Mouse (Mus musculus) lung, postnatal 10 days (tissue): ENCODE data around the gene Adam30.
A peak's percentile ranks its signal among the peaks of the same experiment; 100 is the strongest.
"Not testable (repeated sequence)": the region's sequence is repeated elsewhere in the genome, so short reads cannot be mapped to it uniquely, and the experiment has no call there.

Experiments
- DNase-seq: peaks from one replicate; pipeline ENCODE4 v3.0.0; 2021

Adam30 gene

GRCm38 (mm10) chr3:98160330-98160729 is at the start of gene Adam30:
Adam30 (plus strand) TSS chr3:98160630.
- DNase-seq: no peak

DNA sequence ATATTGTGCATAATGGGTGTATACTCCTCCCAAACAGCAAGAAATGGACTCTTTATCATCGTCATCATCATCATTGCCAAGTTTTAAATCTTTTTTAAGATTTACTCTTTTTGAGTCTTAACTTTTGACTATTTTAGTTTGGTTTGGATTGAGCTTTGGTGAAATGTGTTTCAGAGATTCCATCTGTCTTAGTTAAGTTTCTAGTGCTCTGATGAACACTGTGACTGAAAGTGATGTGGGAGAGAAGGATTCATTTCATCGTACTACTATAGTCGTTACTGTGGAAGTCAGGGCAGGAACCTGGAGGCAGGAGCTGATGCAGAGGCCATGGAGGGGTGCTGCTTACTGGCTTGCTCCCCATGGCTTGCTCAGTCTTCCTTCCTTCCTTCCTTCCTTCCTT is 42.2 kb upstream of the Adam30 start:
- no peak for DNase-seq

DNA sequence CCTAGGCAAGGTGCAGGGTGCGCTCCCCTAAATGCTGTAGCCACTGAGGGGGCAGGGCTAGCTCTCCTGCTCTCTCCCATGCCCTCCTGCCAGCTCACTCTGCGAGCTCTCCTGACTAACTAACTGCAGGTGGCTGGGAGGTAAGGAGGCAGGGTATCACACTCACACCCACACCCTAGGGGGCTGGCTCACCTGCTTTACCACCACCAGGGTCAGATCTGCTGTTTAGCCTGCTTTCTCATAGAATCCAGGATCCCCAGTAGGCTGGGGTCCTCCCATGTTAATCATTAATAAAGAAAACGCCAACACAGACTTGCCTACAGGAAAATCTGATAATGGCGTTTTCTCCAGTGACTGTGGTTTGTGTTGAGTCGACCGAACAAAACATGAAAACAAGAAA is 41.1 kb upstream of the Adam30 start:
- DNase-seq: no peak

- no peak for DNase-seq
Observed at GRCm38 (mm10) chr3:98120884-98121283, 39.5 kb upstream of the Adam30 start.

DNA sequence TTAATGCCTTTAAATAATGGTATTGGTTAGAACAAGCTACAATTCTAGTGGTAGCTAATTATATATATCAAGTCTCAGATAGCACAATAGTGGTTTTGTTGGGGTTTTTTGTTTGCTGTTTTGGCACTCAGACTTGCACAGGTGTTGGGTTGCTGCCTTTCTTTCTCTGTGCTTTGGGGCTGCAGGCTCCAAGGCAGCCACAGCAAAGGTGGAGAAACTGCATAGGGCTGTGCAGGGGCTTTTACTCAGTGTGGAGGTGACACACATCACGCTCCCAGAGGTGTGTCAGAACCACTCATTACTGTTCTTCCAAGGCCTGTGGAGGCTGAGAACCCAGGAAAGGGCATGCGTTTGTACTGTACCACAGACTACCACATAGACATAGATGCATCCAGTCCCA is 32.7 kb upstream of the Adam30 start:
- DNase-seq: no peak

DNA sequence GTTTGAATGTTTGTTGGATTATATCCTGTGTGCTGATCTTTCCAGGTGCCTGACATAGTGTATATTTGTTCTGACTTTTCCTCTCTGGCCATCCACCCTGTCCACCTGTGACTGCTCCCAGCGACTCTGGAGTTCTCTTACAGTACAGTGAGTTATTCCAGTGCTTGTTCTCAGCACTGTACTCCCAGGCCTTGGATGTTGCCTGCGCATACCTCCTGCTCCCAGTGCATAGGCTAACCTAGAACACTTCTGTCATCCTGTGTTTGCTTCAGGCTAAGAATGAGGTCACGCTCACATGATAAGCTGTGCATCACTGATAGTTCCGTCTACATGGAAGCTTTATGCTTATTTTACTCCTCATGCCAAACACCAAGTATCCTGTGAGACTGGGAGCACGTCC is 31.7 kb upstream of the Adam30 start:
- DNase-seq: no peak

DNA sequence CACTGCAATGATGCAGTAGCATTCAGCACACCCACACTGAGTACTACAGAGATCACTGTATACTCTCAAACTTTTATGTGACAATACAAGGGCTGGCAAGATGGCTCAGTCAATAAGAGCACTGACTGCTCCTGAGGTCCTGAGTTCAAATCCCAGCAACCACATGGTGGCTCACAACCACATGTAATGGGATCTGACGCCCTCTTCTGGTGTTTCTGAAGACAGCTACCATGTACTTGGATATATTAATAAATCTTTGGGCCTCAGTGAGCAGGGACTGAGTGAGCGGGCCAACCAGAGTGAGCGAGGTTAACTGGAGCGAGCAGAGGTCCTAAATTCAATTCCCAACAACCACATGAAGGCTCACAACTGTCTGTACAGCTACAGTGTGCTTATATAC is 28.3 kb upstream of the Adam30 start:
- not testable (repeated sequence) for DNase-seq

GRCm38 (mm10) chr3:98132636-98133035 is 27.8 kb upstream of the Adam30 start:
- DNase-seq: no peak

DNA sequence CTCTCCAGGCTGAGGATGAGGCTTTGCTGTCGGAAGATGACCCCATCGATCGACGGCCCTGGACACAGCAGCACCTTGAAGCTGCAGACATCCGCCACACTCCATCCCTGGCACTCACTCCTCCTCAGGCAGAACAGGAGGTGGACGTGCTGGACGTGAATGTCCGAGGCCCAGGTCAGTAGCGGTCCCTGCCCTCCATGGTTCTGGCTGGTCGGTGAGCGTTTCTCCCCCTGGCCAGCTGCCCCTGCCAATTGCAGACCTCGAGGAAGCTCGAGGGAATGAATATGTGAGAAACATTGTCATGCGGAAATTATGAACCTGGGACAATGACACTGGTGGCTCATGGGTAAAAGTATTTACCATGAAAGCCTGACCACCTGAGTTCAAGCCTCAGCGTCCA is 19.0 kb upstream of the Adam30 start:
- no peak for DNase-seq

DNA sequence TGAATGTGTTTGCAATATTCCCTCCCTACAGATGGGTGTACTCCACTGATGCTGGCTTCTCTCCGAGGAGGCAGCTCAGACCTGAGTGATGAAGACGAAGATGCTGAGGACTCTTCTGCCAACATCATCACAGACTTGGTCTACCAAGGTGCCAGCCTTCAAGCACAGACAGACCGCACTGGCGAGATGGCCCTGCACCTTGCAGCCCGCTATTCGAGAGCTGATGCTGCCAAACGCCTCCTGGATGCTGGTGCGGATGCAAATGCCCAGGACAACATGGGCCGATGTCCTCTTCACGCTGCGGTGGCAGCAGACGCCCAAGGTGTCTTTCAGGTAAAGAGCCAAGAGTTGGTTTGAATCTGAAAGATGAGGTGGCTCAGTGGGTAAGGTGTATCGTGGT is 17.6 kb upstream of the Adam30 start:
- no peak for DNase-seq

DNA sequence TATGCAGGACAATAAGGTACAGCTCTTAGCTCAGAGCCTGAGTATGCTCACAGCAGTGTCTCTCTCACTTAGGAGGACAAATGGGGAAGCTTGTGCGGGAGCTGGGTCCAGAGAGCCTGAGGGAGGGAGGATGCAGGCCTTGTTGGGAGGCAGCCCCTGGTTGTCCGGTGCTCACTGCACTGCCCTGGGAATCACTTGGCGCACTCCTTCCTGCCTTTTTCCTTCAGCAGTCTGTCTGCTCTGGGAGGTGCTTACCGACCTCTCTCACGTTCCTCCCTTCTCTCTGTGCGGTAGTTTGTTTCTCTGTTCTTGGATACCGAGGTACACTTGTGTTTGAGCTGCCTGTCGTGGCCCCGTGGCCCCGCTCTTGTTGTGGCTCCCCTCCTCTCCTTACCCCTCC is 15.2 kb upstream of the Adam30 start:
- DNase-seq: no peak

DNA sequence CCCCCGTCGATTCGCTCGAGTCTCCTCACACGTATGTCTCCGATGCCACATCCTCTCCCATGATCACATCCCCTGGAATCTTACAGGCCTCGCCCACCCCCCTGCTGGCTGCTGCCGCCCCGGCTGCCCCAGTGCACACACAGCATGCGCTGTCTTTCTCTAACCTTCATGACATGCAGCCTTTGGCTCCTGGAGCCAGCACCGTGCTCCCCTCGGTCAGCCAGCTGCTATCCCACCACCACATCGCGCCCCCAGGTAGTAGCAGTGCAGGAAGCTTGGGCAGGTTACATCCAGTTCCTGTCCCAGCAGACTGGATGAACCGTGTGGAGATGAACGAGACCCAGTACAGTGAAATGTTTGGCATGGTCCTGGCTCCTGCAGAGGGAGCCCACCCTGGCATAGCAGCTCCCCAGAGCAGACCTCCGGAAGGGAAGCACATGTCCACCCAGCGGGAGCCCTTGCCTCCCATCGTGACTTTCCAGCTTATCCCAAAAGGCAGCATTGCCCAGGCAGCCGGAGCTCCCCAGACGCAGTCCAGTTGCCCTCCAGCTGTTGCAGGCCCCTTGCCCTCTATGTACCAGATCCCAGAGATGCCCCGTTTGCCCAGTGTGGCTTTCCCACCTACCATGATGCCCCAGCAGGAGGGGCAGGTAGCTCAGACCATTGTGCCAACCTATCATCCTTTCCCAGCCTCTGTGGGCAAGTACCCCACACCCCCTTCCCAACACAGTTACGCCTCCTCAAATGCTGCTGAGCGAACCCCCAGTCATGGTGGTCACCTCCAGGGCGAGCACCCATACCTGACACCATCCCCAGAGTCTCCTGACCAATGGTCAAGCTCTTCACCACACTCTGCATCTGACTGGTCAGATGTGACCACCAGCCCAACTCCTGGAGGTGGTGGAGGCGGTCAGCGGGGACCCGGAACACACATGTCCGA is 13.7 kb upstream of the Adam30 start:
- DNase-seq: no peak

- DNase-seq: no peak
Observed at GRCm38 (mm10) chr3:98147706-98148105, 12.7 kb upstream of the Adam30 start.

GRCm38 (mm10) chr3:98149881-98150280 is 10.5 kb upstream of the Adam30 start:
- DNase-seq: no peak

- no peak for DNase-seq
Observed at GRCm38 (mm10) chr3:98151016-98151415, 9.4 kb upstream of the Adam30 start.

DNA sequence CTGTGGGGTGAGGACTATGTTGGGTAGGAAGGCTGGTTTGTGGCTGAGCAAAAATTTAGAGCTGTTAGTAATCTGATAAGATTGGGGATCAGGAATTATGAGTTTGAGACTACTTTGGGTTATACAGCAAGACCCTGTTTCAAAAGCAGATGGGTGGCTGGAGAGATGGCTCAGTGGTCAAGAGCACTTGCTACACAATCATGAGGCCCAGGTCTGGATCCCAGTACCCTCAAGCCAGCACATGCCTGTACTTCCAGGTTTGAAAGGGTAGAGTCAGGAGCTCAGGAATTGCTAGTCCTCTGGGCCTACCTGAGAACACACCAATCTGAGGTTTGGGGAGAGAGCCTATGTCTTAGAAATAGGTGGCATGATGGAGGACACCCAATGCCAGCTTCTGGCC is 7.0 kb upstream of the Adam30 start:
- DNase-seq: no peak

DNA sequence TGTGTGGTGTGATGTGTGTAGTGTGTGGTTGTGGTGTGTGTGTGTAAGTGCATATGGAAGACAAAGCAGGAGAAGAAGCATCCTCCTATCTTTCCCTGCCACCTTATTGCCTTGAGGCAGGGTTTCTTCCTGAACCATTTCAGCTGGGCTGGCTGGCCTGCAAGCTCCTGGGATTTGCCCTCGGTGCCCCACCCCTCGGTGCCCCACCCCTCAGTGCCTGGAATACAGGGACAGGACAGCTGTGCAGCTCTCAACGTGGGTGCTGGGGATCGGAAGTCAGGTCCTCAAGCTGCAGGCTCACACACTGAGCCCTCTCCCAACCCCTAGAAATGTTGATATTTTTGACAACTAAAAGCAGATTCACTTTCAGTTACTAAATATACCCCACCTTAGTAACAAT is 4.3 kb upstream of the Adam30 start:
- no peak for DNase-seq

- no peak for DNase-seq
Observed at GRCm38 (mm10) chr3:98157073-98157472, 3.4 kb upstream of the Adam30 start.

DNA sequence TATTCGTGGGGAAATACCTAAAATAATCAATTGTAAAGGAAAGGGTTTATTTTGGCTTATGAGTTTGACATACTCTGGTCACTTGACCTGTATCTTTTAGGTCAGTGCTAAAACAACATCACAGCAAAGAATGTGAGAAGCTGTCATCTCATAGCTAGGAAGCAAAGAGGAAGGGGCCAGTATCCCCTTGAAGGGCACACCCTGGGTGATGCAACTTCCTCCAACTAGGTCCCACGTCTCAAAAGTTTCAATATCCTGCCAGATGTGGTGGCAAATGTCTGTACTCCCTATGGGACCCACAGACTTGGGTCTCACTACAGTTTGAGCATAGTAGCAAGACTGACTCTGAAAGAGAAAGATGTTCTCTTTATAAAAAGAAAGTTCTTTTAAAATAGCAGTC is 2.8 kb upstream of the Adam30 start:
- DNase-seq: no peak

DNA sequence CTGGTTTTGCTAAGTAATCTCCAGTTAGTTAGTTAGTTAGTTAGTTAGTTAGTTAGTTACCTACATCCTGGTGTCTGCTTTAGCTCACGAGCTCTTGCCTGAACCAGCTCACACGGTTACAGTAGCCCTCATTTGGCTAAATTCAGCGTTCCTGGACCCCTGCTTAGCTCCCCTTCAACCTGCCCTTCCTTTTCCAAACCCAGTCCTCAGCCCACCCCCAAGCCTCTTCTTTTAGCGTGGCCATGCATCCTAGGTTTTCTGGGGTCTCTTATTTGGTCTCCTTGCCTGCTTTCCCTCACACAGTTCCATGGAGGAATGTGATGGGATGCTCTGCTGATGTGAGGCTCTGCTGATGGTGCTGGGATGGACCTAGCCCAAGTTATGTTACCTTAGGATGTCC is 1.8 kb upstream of the Adam30 start:
- DNase-seq: no peak

DNA sequence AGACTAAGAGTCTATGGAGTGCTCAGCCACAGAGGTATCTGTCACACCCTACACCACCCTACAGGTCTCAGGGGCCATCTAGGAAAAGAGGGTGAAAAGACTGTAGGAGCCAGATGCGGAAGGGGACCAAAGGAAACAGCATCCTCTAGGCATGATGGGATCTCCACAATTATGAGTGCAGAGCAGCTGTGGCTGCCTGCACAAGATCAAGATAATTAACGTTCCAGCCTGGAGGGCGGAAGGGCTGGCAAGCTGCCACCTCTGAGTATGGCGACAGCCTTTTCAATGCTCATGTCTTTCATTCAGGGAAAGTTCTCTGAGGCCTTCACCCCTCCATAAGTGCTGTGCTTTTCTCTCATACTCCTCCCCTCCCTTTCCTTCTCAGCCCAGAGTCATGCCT is 1.1 kb upstream of the Adam30 start:
- DNase-seq: no peak

DNA sequence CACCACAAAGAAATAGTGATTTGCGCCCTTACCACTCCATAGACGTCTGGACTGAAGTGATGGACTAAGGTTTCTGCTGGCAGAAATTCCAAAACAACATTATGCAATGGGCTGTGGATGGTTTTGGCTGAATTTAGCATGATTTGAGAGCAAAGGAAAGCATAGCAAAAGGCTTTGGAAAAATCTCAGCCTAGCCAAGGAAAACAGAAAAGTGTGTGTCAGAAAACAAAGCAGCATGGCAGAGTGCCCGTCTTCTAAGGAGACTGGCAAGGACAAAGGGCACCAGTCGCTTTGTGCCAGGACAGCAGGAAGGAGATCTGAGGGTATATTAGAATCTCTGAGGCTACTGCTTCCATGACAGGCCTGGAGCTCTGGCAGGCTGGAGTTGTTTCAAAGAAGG is 17.9 kb downstream of the Adam30 start:
- peak; percentile 10 for DNase-seq

GRCm38 (mm10) chr3:98180805-98181204 is 20.4 kb downstream of the Adam30 start:
- peak; percentile 63 for DNase-seq

DNA sequence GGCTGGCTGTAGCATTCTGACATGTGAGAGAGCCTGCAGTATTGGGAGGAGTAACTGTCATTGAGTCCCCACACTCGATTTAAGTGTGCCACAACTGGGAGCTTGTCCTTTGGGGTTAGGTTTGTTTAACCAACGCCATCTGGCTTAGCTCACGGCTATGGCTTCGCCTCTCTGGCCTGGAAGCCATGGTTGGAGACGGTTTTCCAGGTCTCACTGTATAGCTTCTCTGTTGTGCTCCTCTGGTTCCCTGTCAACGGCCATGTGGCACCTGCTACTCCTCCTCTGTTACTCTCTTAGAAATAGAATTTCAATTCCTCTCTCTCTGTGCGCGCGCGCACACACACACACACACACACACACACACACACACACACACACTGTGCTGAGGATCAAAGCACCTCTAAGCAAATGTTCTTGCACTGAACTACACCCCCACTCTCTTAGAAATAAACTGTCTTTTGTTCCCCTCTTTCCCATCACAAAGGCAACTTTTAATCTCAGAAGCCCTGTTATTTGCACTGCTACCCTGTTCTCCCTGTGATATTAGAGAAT is 24.8 kb downstream of the Adam30 start:
- DNase-seq: no peak

GRCm38 (mm10) chr3:98187777-98188176 is 27.3 kb downstream of the Adam30 start:
- DNase-seq: no peak
